Mouse (Mus musculus): ENCODE measurements at regions not wholly inside any gene's neighbourhood (a gene's known extent, or its start where the extent isn't known, plus 50 kb on each side); places are given as distances from the start of the nearest gene placed in this dataset.

DNA sequence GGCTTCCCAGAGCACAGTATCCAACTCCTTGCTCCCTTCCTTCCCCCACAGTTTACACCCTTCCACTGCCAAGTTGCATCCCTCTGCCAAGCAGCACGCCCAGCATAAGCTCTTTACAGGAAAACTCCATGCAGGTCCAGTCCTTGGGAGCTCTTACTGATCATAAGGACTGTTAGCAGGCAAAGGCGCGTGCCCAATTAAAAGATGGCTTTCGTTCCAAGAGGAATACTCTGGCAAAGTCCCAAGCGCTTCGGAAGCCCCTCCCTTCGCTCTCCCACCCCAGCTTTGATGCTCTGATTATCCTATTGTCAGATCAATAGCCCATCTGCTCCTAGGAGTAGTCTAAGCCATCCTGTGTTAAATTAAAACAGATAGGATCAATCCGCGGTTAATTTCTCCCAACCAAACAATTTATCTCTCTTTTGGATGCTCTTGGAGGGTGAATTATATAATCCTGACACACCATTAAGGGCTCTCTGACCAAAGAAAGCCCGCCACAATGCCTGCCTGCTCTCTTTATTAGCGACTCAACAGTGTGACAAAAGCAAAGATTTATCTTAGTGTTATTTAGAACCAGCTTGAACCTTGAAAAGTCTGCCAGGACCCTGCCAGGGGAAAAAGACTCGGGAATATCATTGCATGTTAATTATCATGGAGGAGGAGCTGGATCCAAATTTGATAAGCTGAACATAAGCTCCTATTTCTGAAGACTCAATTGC is 312.5 kb downstream of the Gsdmc2 start:
- no peak for DNase-seq

- no peak for DNase-seq
Measured at GRCm38 (mm10) chr15:63527318-63527717, 317.7 kb downstream of the Gsdmc2 start.

- DNase-seq: no peak
Measured at GRCm38 (mm10) chr15:63526820-63527219, 318.2 kb downstream of the Gsdmc2 start.

GRCm38 (mm10) chr15:63517301-63517700 is 327.7 kb downstream of the Gsdmc2 start:
- no peak for DNase-seq

- DNase-seq: no peak
Measured at GRCm38 (mm10) chr15:63500453-63500852, 344.5 kb downstream of the Gsdmc2 start.

DNA sequence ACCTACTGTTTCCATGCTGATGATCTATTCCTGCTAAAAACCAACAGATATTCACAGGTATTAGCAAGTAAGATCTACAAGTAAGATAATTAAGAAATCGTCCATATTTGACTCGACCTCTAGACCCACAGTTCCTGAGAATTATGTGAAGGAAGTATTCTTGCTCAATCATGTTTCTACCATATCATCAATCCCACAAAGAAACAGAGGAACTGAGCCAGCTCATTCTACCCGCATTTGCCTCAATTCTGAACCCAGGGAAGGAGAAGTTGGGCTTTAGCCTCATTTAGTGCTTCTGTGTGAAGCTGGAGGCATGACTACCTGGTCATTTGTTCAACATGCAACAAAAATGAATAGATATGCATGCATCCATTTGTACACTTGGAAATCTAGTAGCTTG is 346.5 kb downstream of the Gsdmc2 start:
- DNase-seq: no peak

GRCm38 (mm10) chr15:63497207-63497606 is 347.8 kb downstream of the Gsdmc2 start:
- no peak for DNase-seq

GRCm38 (mm10) chr15:63484910-63485309 is 360.1 kb downstream of the Gsdmc2 start:
- no peak for DNase-seq

DNA sequence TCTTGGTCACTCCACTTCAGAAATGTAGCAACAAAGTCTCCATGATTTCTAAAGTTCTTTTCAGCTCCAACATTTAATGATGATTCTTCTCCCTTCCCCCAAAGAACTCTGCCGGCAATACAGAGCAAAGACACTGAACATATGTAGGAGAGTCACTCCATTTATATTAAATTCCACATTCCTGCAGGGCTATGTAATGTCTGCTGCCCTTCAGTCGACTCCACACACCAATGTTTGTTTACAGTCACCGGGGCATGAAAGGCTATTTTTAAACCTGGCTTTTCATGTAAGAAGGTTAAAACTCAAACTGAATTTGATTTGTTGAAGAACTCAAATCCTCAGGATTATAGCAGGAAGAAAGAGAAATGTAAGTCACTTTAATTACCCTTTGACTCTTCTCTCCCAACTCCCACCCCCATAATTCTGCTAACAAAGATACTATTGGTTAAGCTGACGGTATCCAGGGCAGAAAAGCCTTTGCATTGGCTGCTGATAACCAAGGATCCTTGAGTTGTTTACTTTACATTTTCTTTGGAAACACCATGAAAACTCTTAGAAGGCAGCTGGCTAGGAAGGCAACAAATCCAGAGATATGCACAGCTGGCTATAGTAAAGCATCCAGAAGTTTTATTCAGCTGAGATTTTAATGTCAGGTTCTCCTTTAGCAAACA is 360.6 kb downstream of the Gsdmc2 start:
- no peak for DNase-seq

GRCm38 (mm10) chr15:63479270-63479805 is 365.6 kb downstream of the Gsdmc2 start:
- no peak for DNase-seq

DNA sequence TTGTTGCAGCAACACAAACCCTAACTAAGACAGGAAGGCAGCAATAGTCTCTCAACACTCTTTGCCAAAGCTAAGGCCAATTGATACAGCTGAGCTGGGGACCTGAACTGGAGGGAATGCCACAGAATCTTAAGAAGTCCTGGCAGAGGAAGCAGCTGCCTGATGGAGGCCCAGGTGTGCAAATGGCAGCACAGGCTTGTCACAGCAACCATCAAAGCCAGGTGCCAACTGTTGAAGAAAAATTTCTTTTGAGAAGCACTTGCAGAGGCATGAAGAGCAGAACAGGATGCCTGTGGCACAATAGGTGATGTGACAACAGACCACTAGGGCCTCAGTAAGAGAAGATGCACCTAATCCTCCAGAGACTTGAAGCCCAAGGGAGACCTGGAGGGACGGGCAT is 378.1 kb downstream of the Gsdmc2 start:
- DNase-seq: no peak

DNA sequence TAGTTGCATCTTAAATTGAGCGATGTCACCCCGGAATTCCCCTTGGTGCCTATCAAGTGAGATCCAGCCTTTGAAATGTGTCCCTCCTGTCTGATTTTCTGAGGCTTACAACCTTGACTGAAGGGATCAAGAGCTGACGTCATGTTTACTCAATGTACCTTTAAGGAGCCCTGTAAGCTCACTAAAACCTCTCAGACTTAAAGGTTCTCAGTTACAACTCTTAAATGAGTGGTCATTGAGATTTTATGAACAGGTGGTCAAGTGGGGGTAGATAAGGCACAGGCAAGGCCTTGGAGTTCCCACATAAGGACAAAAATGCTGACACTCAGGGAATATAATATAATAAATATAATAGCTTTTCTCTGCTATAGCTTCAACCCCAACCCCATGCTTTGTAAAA is 392.4 kb downstream of the Gsdmc2 start:
- no peak for DNase-seq

DNA sequence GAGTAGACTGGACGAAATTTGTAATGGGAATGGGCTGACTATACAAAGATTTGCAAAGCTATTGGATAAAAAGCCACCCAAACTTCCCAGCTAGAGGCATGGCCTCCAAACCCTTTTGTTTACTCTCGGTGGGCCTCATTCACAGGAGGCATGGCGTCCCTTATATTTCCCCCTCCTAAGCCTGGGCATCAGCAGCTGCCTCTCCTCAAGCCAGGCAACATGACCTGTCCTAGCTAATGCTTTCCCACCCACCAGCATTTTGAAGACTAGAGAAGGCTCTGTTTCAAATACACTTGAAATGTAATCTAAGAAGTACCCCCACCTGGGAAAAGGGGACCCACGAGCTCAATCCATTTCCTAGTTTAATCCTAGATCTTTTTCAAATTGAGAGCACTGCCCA is 398.7 kb downstream of the Gsdmc2 start:
- DNase-seq: no peak

- no peak for DNase-seq
Measured at GRCm38 (mm10) chr15:63445016-63445415, 400.0 kb downstream of the Gsdmc2 start.

DNA sequence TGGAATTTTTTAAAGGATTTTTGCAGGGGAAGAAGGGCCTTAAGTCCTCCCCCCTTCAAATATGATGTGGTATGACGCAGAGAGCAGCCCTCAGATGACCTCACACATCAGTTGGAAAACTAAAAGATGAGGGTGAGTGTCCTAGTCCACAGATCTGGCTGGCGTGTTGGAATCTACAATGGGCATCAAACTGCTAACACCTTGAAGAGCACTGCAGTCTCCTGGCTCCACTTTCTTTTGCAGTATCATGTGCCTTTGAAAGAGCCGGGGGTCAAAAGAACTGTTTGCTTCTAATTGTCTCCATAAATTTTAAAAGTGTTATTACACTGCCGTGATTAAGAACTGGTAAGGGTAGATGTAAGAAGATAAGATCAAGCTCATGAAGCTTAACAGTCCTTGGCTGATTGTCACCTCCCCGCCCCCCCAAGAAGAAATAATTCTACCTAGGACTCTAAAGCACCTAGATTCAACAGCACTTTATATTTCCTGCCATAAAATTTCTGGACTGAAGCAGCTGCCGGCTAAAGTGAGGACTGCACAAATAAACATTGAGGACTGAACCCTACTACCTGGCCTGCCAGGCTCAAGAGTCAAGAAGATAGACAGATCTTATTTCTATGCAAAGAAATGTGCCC is 402.7 kb downstream of the Gsdmc2 start:
- DNase-seq: no peak

- no peak for DNase-seq
Measured at GRCm38 (mm10) chr15:63412649-63413048, 432.3 kb downstream of the Gsdmc2 start.

DNA sequence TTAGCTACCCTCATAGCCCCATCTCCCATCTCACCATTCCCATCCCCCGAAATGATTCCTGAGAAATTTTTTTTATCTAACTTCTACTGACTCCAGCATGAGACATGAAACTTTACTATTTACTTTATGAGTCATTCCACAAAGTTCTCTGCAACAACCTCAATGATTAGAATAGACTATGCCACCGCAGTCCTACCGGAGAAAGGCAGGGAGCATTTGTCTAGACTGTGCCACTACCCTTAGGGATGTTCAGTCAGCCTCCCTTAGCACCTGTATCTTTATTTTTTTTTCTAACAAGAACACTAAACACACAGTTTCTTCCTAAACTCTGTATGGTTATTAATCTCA is 433.2 kb downstream of the Gsdmc2 start:
- no peak for DNase-seq

- DNase-seq: no peak
Measured at GRCm38 (mm10) chr15:63410994-63411770, 433.8 kb downstream of the Gsdmc2 start.

- DNase-seq: no peak
Measured at GRCm38 (mm10) chr15:63400445-63400844, 444.5 kb downstream of the Gsdmc2 start.

DNA sequence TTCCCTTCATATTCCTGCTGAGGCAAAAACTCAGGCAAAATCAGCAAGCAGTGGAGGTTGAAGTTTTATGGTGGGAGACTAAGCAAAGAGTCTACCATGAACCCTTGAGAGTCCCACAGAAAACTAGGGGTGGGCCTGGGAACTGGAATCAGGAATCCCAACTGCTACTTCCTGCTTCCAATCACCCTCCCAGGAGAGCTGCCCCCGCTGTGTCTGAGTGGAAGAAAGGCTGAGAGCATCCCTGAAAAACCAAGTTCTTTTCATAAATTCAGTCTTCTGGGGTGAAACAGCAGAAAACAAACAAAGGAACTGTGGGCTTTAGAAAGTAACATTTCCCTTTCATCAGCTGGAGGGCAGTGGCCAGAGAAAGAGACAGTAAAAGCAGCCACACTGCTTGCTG is 445.0 kb downstream of the Gsdmc2 start:
- no peak for DNase-seq

DNA sequence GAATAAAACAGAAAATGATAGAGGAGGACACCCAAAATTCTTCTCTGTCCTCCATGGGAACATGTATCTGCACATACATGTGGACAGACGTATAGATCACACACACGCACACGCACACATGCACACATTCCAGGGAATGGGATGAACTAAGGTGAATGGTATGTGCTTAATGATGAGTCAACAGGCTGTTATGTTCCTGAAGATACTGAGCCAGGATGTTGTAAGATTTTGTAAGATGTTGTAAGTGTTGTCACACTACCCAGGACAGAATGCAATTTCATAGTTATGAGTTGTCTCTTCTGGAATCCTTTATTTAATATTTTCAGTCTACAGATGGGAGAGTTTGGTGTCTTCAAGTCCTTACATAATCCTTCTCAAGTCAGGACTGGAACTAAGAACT is 447.5 kb downstream of the Gsdmc2 start:
- DNase-seq: no peak

DNA sequence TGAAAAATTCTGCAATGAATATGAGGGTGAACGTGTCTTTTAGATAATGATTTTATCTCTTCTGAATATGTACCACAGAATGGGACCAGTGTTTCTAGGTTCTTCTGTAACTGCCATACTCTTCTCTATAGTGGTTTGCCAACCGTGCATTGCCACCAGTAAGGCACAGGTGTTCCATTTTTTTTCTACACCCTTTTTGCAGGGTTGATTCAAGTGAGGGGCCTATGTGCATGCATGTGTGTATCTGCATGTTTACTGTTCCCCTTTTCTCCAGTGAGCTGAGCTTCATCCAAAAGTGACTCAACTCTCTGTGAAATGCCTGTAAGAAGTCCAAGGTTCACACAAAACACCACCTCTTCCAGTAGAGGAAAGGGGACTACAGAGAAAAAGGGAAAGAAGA is 467.7 kb downstream of the Gsdmc2 start:
- no peak for DNase-seq

DNA sequence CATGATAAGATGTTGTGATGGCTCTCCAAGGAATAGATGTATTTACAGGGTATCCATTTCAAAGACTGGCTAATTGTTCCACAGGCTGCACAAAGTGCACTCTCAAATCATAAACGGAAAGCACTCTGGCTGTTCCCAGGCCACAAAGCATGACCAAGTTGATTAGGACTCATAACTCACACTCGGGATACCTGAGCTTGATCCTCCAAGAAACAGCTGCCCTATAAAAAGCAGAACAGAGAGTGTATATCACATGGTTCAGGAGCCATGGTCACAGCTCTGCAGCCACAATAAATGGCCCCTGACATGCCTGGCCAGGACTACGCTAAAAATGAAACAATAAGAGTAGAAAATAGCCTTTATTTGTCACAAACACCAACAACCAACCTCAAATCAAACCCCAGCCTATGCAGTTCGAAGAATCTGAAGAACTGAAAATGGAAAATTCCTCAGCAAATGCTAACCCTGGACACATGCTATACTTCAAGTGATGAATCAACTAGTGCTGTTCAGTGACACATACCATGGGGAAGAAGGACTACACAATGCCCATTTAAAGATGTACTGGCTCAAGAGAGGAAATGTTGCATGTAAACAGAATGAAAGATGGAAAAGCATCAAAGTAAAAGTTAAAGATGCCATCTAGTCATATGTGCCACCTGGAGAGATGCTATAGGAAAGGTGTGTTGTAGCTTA is 473.5 kb downstream of the Gsdmc2 start:
- DNase-seq: peak; percentile 12 to 14

All from B cell, adult 2 months (primary cell).